ENCODE assay signal across 8 mouse cellular contexts in the genomic region with DNA sequence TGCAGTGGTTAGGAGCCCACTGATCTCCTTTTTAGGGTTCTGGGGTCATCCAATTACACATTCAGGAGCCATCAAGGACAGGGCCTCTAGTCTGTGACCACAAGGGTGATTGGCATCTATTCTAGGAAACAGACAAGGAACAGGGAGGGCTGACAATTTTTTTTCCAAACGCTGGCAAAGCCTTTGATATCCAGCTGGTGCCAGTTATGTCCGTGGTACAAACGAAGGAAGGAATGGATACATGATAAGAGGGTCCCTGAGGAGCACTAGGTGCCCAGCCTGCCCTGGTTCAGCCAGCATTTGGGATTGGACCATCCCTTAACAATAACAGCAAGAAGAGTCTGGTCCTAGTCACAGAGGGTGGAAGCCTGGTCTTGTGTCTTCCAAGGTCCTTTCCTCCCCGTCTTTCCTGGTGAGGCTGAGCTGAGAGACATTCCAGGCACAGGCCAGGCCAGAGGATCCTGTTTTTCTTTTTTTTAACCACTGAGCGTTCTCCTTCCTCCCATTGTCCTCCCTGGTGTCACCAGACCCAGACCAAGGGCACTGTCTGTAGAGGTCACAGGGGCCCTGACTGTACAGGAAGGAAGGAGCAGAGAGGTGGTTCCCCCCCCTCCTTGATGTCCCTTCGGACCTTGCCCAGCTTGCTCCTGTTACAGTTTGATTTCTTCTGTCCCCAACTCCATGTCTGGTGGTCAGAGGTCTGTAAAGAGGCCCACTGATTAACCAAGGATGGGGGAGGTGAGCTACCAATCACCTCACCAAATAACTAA.
DNase-seq lines count a peak whose midpoint lies in the region; ATAC-seq and TF ChIP-seq lines count a peak whose summit lies in the region.

No protein-coding gene starts in this region.

- no peak for TF ChIP-seq EP300 in stomach, postnatal 0 days (optimal IDR thresholded peaks at IDR 0.05)

- ATAC-seq in neural tube, embryonic 11.5 days (ENCODE audit: insufficient read depth, low FRiP score, low TSS enrichment) = no peak
- ATAC-seq in intestine, embryonic 14.5 days (replicated peaks; ENCODE audit: low FRiP score, low TSS enrichment, low read depth) = 0 out of 2 replicates have a peak, but pooled peaks have one; percentile 4
- peak; percentile 70 for ATAC-seq in liver, embryonic 11.5 days (replicated peaks; ENCODE audit: low FRiP score)
- 0 out of 2 replicates have a peak, but pooled peaks have one; percentile 24 for ATAC-seq in stomach, postnatal 0 days (ENCODE audit: low FRiP score, low TSS enrichment)

- 74% methylated on average over 6 of the region's 6 CpGs for WGBS in neural tube, embryonic 11.5 days
- WGBS in intestine, embryonic 14.5 days = 49% methylated on average over 6 of the region's 6 CpGs
- WGBS in liver, embryonic 11.5 days = 33% methylated on average over 6 of the region's 6 CpGs
- 50% methylated on average over 6 of the region's 6 CpGs for WGBS in stomach, postnatal 0 days

- H3K9me3 ChIP-seq in neural tube, embryonic 11.5 days (ENCODE audit: control insufficient read depth, low read length) = no peaks in the 10 kb centered on the region
- no peaks in the 10 kb centered on the region for H3K9me3 ChIP-seq in intestine, embryonic 14.5 days (ENCODE audit: control insufficient read depth, low read length)
- no peaks in the 10 kb centered on the region for H3K9me3 ChIP-seq in liver, embryonic 11.5 days (ENCODE audit: control insufficient read depth, low read length)
- no peaks in the 10 kb centered on the region for H3K9me3 ChIP-seq in stomach, postnatal 0 days (ENCODE audit: control insufficient read depth, low read length)

- H3K27ac ChIP-seq in neural tube, embryonic 11.5 days (ENCODE audit: low read depth, low read length) = peak overlapping the region; percentile 42; the same call in 1 of the 2 replicates
- H3K27ac ChIP-seq in intestine, embryonic 14.5 days (ENCODE audit: low read depth) = peak overlapping the region; percentile 47; the same call in 1 of the 2 replicates
- peak overlapping the region; percentile 46; the same call in 1 of the 2 replicates for H3K27ac ChIP-seq in liver, embryonic 11.5 days (ENCODE audit: low read depth, low read length)
- 0 out of 2 replicates have a peak overlapping the region, but pooled peaks have one; percentile 18 for H3K27ac ChIP-seq in stomach, postnatal 0 days (replicated peaks)

- TF ChIP-seq CTCF in stomach, postnatal 0 days (IDR thresholded peaks at IDR 0.05; ENCODE audit: low read depth) = no peak

- no peak overlapping the region for H3K4me2 ChIP-seq in neural tube, embryonic 11.5 days (ENCODE audit: low read depth)
- H3K4me2 ChIP-seq in intestine, embryonic 14.5 days (ENCODE audit: low read length) = no peak overlapping the region
- H3K4me2 ChIP-seq in liver, embryonic 11.5 days = no peak overlapping the region
- H3K4me2 ChIP-seq in stomach, postnatal 0 days (replicated peaks; ENCODE audit: low read depth) = no peak overlapping the region

- no peak for DNase-seq in neural tube, embryonic 11.5 days (ENCODE audit: low spot score)
- DNase-seq in neural tube, embryonic 10.5 days (ENCODE audit: extremely low spot score, low spot score) = no peak
- no peak for DNase-seq in intestine, embryonic 14.5 days (ENCODE audit: low spot score)
- DNase-seq in liver, embryonic 11.5 days (ENCODE audit: low spot score) = no peak
- no peak for DNase-seq in stomach, postnatal 0 days (ENCODE audit: low spot score)
- DNase-seq in thymus, adult 18-20 months = no peak
- DNase-seq in retina, postnatal 1 day = no peak
- no peak for DNase-seq in left cerebral cortex, adult 8-10 months (ENCODE audit: low spot score in 2 of 2)

- no peak overlapping the region for H3K9ac ChIP-seq in neural tube, embryonic 11.5 days (ENCODE audit: low read length)
- no peak overlapping the region for H3K9ac ChIP-seq in intestine, embryonic 14.5 days (ENCODE audit: low read length)
- no peak overlapping the region for H3K9ac ChIP-seq in liver, embryonic 11.5 days (ENCODE audit: low read depth, low read length)
- no peak overlapping the region for H3K9ac ChIP-seq in stomach, postnatal 0 days (ENCODE audit: low read length)

- H3K27me3 ChIP-seq in neural tube, embryonic 11.5 days (ENCODE audit: control insufficient read depth, insufficient read depth, low read length) = no peaks in the 10 kb centered on the region
- no peaks in the 10 kb centered on the region for H3K27me3 ChIP-seq in intestine, embryonic 14.5 days (replicated peaks; ENCODE audit: control insufficient read depth, insufficient read depth, low read length)
- no peaks in the 10 kb centered on the region for H3K27me3 ChIP-seq in liver, embryonic 11.5 days (replicated peaks; ENCODE audit: control insufficient read depth, insufficient read depth, low read length)
- H3K27me3 ChIP-seq in stomach, postnatal 0 days (ENCODE audit: control insufficient read depth, insufficient read depth, low read length) = no peaks in the 10 kb centered on the region

- no peak overlapping the region for H3K4me3 ChIP-seq in neural tube, embryonic 11.5 days (ENCODE audit: low read depth, low read length)
- H3K4me3 ChIP-seq in intestine, embryonic 14.5 days (ENCODE audit: low read depth, low read length) = no peak overlapping the region
- no peak overlapping the region for H3K4me3 ChIP-seq in liver, embryonic 11.5 days (ENCODE audit: low read depth, low read length)
- H3K4me3 ChIP-seq in stomach, postnatal 0 days (ENCODE audit: low read depth, low read length) = no peak overlapping the region

- no peaks in the 10 kb centered on the region for H3K36me3 ChIP-seq in neural tube, embryonic 11.5 days (ENCODE audit: control insufficient read depth, insufficient read depth, low read length)
- no peaks in the 10 kb centered on the region for H3K36me3 ChIP-seq in intestine, embryonic 14.5 days (ENCODE audit: control insufficient read depth, insufficient read depth, low read length)
- H3K36me3 ChIP-seq in liver, embryonic 11.5 days (ENCODE audit: control insufficient read depth, insufficient read depth, low read length) = no peaks in the 10 kb centered on the region
- no peaks in the 10 kb centered on the region for H3K36me3 ChIP-seq in stomach, postnatal 0 days (ENCODE audit: control insufficient read depth, insufficient read depth, low read length)

- peaks cover 13% of the 10 kb centered on the region for H3K4me1 ChIP-seq in neural tube, embryonic 11.5 days (ENCODE audit: control insufficient read depth, insufficient read depth, low read length)
- H3K4me1 ChIP-seq in intestine, embryonic 14.5 days (replicated peaks; ENCODE audit: control insufficient read depth, insufficient read depth, low read length) = peaks cover 39% of the 10 kb centered on the region
- H3K4me1 ChIP-seq in liver, embryonic 11.5 days (replicated peaks; ENCODE audit: control insufficient read depth, insufficient read depth, low read length) = peaks cover 14% of the 10 kb centered on the region
- H3K4me1 ChIP-seq in stomach, postnatal 0 days (replicated peaks; ENCODE audit: control insufficient read depth, insufficient read depth) = no peaks in the 10 kb centered on the region
